Mouse (Mus musculus): ENCODE measurements around the gene Dtnb. TPM values are rescaled to one million over a fixed set of nuclear protein-coding genes. Genes with fewer than 3 reads are reported as not detected.

Gene Dtnb
- polyA plus RNA-seq (2012; rRNA removed) = 10.5 and 12.0 TPM in 2 replicates

DNA sequence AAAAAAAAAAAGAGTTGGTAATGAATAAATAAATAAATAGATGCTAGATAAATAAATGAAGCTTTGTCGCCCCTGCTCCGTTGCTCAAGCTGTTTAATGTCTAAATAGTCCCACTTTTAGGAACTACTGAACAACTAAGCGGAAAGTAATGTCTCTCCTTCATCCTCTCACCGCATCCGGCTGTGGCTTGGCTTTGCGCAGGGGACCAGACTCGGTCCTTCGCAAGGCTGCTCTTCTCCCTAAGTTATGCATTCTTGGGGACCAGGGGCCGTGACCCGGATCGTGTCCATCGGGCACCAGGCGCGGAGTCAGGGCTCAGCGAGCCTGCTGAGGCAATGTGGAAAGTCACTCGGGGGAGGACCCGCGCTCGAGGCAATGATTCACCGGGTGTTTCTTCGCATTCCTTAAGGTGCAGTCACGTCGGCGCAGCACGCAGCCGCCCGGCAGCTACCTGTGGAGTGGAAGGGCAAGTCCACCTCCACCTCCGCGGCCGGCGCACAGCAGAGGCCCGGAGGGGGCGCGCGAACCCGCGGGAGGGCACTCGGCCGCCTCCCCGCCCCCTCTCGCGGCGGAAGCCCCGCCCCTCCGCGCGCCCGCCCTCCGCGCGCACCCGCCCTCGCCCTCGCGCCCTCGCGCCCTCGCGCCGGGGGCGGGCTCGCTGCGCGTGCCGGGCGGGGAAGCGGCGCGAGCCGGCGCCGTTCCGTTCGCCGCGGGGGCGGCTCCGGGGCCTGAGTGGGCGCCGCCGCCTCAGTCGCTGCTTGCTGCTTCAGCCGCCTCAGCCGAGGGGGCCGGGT lies at the start of gene Dtnb:
Dtnb (plus strand) TSS at position 595 of the 794 bp plus-strand sequence.

DNA sequence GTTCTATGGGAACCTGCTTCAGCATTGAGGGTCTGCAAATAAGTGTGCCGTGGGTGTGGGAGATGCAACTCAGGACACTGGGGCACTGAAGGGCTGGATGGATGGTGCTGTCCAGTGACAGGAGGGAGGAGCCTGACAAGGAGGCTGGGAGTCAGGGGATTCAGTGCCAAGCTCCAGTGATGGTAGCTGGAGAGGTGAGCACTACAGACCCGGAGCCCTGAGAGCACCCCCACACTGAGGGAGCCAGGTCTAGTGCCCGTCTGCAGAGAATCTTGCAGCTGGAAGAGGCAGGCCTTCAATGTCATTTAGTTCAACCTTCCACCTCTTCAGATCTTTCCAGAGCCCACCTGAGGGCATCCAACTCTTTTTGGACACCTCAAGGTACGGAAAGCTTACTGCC lies 233.7 kb downstream of the Dtnb start, which contains the start of gene Dnmt3a:
Dnmt3a (plus strand) TSS at position 156 of the 400 bp plus-strand sequence.

Other genes starting within 250 kb of the Dtnb start
- gene Kif3c, start 207.2 kb upstream of the Dtnb start, polyA plus RNA-seq (2012; rRNA removed) = 2.1 TPM in 2 replicates
- 1.4 and 2.7 TPM in 2 replicates for gene Asxl2, start 145.5 kb upstream of the Dtnb start, polyA plus RNA-seq (2012; rRNA removed)
- gene Dnmt3a, start 233.6 kb downstream of the Dtnb start, polyA plus RNA-seq (2012; rRNA removed) = 3.4 TPM in 2 replicates